Comparison of ENCODE assay signal across 20 mouse cellular contexts in the genomic region with DNA sequence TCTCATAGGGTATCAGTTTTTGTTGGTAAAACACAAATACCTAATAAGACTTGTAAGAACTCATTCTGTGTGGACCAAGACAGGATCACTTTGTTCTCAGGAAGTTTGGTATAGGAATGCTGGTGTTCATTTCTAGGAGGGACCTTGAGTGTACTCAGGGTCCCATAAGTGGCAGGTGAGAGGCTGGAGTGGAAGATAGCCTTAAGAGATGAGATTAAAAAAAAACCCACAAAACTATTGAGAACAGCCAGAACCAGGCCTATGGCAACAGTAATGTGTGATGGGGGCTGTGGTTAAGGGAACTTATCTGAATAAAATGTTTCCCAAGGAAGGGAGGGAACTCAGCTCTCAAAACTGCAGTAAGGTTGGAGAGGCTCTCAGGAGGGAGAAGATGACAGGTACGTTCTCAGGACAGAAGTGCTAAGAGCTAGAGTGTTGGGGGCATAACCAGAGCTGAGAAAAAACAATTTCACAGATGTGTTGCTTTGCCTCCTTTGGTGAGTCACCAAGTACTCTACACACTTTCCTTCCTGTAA.
DNase-seq lines count a peak whose midpoint lies in the region; ATAC-seq and TF ChIP-seq lines count a peak whose summit lies in the region.
"Had no signal": no experiment of that assay in that cellular context is flagged by ENCODE, and none has a peak within 500 bp of the region (broad histone marks: within the 10 kb centered on the region; RNA-seq: fewer than 3 reads in every experiment).

No protein-coding gene starts in this region.

- no peaks in the 10 kb centered on the region for H3K36me3 ChIP-seq in lung, embryonic 15.5 days
- no peaks in the 10 kb centered on the region for H3K36me3 ChIP-seq in lung, postnatal 0 days (ENCODE audit: insufficient read depth, low read length)
- H3K36me3 ChIP-seq: embryonic facial prominence, embryonic 10.5 days; embryonic facial prominence, embryonic 12.5 days; forebrain, embryonic 15.5 days had no signal

- no peak overlapping the region for H3K4me3 ChIP-seq in lung, embryonic 15.5 days
- no peak overlapping the region for H3K4me3 ChIP-seq in lung, adult 2 months (replicated peaks; ENCODE audit: extremely low read depth, low read depth, low read length)
- H3K4me3 ChIP-seq in lung, postnatal 0 days (ENCODE audit: low read depth, low read length), result no peak overlapping the region
- H3K4me3 ChIP-seq: embryonic facial prominence, embryonic 10.5 days; embryonic facial prominence, embryonic 12.5 days; forebrain, embryonic 13.5 days; forebrain, embryonic 15.5 days had no signal

- peak; percentile 46 for ATAC-seq in lung, embryonic 15.5 days (ENCODE audit: borderline replicate concordance, extremely low read depth, low FRiP score, low TSS enrichment)
- ATAC-seq in lung, postnatal 0 days, result peak; percentile 91
- ATAC-seq: activated CD4-positive, CD25-positive, alpha-beta regulatory T cell, adult 4 months; forebrain, embryonic 13.5 days; forebrain, embryonic 15.5 days; Patski had no signal

- no peaks in the 10 kb centered on the region for H3K9me3 ChIP-seq in lung, embryonic 15.5 days
- H3K9me3 ChIP-seq in lung, postnatal 0 days (ENCODE audit: low read length), result no peaks in the 10 kb centered on the region
- H3K9me3 ChIP-seq: embryonic facial prominence, embryonic 10.5 days; embryonic facial prominence, embryonic 12.5 days; forebrain, embryonic 13.5 days; forebrain, embryonic 15.5 days had no signal

- TF ChIP-seq EP300 in lung, postnatal 0 days (IDR thresholded peaks at IDR 0.05), result peak; percentile 91

- H3K9ac ChIP-seq in lung, embryonic 15.5 days, result no peak overlapping the region
- H3K9ac ChIP-seq in lung, postnatal 0 days (replicated peaks; ENCODE audit: low read depth), result no peak overlapping the region
- H3K9ac ChIP-seq: embryonic facial prominence, embryonic 12.5 days; forebrain, embryonic 13.5 days; forebrain, embryonic 15.5 days had no signal

- no peak for TF ChIP-seq CTCF in lung, adult 2 months (IDR thresholded peaks at IDR 0.05; ENCODE audit: insufficient read depth, low read length)
- TF ChIP-seq CTCF in lung, postnatal 0 days (IDR thresholded peaks at IDR 0.05), result no peak

- 25% methylated on average over 1 of the region's 1 CpGs for WGBS in lung, embryonic 15.5 days
- 31% methylated on average over 1 of the region's 1 CpGs for WGBS in lung, adult 2 months
- 23% methylated on average over 1 of the region's 1 CpGs for WGBS in lung, postnatal 0 days

- H3K4me2 ChIP-seq in lung, embryonic 15.5 days, result no peak overlapping the region
- no peak overlapping the region for H3K4me2 ChIP-seq in lung, postnatal 0 days (replicated peaks; ENCODE audit: low read depth, low read length)
- H3K4me2 ChIP-seq: embryonic facial prominence, embryonic 12.5 days; forebrain, embryonic 13.5 days; forebrain, embryonic 15.5 days had no signal

- no peak for TF ChIP-seq POLR2A in lung, adult 2 months (IDR thresholded peaks at IDR 0.05; ENCODE audit: borderline replicate concordance, extremely low read depth, low read depth, low read length)

- H3K4me1 ChIP-seq in lung, embryonic 15.5 days, result no peaks in the 10 kb centered on the region
- no peaks in the 10 kb centered on the region for H3K4me1 ChIP-seq in lung, adult 2 months (ENCODE audit: control insufficient read depth, insufficient read depth, low read length)
- no peaks in the 10 kb centered on the region for H3K4me1 ChIP-seq in lung, postnatal 0 days (ENCODE audit: insufficient read depth, low read depth, low read length)
- H3K4me1 ChIP-seq: embryonic facial prominence, embryonic 10.5 days; embryonic facial prominence, embryonic 12.5 days; forebrain, embryonic 13.5 days; forebrain, embryonic 15.5 days had no signal

- no peaks in the 10 kb centered on the region for H3K27me3 ChIP-seq in lung, embryonic 15.5 days
- H3K27me3 ChIP-seq in lung, postnatal 0 days (replicated peaks; ENCODE audit: insufficient read depth, low read length), result no peaks in the 10 kb centered on the region
- H3K27me3 ChIP-seq: embryonic facial prominence, embryonic 12.5 days; forebrain, embryonic 13.5 days; forebrain, embryonic 15.5 days had no signal

- DNase-seq in lung, adult 2 months, result no peak
- DNase-seq in lung, postnatal 0 days (ENCODE audit: low spot score), result peak; percentile 65
- DNase-seq in lung, postnatal 4 days, result no peak
- peak; percentile 32 for DNase-seq in lung, postnatal 36 days
- DNase-seq in Muller cell, postnatal 12 days (ENCODE audit: inconsistent ontology term), result no peak
- DNase-seq: adrenal gland, adult 8-10 months; adrenal gland, postnatal 14 days; adrenal gland, postnatal 36 days; cerebellum, adult 11-12 months; cerebellum, adult 2 months; cerebellum, adult 9-10 months; cerebellum, postnatal 10 days; cerebellum, postnatal 25 days had no signal

- H3K27ac ChIP-seq in lung, embryonic 15.5 days, result no peak overlapping the region
- H3K27ac ChIP-seq in lung, postnatal 0 days (ENCODE audit: low read length), result no peak overlapping the region
- H3K27ac ChIP-seq: embryonic facial prominence, embryonic 10.5 days; embryonic facial prominence, embryonic 12.5 days; forebrain, embryonic 13.5 days; forebrain, embryonic 15.5 days had no signal

Comparison
In these comparisons a context has a peak if more than half of its experiments do, and no peak if none do; other contexts are left out.
1. DNase-seq: peak in lung, postnatal 0 days (single experiment) and lung, postnatal 36 days (single experiment); none in lung, adult 2 months (single experiment), lung, postnatal 4 days (0 of 2) and Muller cell, postnatal 12 days (single experiment).